Mouse (Mus musculus) spleen, postnatal 36 days (tissue): ENCODE data around the gene Rbm33.
A peak's percentile ranks its signal among the peaks of the same experiment; 100 is the strongest.

Source experiments
- DNase-seq, 2 experiments: peaks; one replicate each; pipeline ENCODE4 v3.0.0; 2022; ENCODE audit warnings: low spot score in 2 of 2, mixed read lengths in 1 of 2

Gene Rbm33

DNA sequence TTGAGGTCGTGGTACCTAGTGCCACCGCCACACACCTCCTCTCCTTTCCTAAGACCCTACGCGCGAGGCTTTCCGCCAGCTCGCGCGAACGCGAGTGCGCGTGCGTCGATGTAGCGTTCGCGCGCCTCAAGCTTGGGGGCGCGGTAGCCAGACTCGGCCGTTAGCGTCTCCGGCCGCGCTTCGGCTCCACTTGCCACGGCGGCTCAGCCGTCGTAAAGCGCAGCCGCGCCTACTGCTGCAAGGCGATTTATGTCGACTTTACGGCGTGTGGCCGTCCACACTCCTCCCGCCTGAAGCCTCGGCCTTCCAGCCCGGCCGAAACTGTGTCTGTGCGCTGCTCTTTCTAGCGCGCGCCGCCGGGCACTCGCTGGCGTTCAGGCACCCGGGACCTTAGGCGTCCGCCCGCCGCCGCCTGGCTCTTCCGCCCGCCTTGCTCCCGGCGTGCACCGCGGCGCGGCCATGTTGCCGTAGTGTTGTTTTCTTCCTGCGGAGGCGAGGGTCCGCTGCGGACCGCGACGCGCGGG lies at the start of gene Rbm33:
Gene Rbm33 (plus strand): TSS at position 400 of the 524 bp plus-strand sequence.
- DNase-seq = peak; percentile 85

- DNase-seq = no peak
These were observed 49.3 kb upstream of the Rbm33 start for GRCm38 (mm10) chr5:28267576-28267975.

- peak; percentile 35 to 48 for DNase-seq
These were observed 47.4 kb upstream of the Rbm33 start for GRCm38 (mm10) chr5:28269469-28269991.

GRCm38 (mm10) chr5:28272836-28273235 lies 44.1 kb upstream of the Rbm33 start:
- DNase-seq = no peak

GRCm38 (mm10) chr5:28277279-28277678 lies 39.6 kb upstream of the Rbm33 start:
- no peak for DNase-seq

DNA sequence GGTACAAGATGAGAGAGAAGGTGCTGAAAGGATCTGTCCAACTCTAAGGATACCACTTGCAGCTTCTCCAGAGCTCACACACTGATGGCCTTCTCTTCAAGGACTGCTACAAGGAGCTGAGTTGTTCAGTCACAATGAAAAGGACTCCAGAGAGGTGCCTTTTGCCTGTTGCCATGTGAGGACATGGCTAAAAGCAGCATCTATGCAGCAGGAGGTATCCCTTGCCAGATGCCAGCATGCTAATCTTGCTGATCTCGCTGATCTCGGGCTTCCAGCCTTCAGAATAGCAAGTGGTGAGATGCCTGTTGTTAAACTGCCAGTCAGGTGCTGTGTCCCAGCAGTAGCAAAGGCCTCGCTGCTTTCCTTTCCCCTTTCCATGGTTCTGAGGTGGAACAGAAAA lies 27.8 kb upstream of the Rbm33 start:
- no peak for DNase-seq

GRCm38 (mm10) chr5:28290630-28291029 lies 26.3 kb upstream of the Rbm33 start:
- DNase-seq = no peak

DNA sequence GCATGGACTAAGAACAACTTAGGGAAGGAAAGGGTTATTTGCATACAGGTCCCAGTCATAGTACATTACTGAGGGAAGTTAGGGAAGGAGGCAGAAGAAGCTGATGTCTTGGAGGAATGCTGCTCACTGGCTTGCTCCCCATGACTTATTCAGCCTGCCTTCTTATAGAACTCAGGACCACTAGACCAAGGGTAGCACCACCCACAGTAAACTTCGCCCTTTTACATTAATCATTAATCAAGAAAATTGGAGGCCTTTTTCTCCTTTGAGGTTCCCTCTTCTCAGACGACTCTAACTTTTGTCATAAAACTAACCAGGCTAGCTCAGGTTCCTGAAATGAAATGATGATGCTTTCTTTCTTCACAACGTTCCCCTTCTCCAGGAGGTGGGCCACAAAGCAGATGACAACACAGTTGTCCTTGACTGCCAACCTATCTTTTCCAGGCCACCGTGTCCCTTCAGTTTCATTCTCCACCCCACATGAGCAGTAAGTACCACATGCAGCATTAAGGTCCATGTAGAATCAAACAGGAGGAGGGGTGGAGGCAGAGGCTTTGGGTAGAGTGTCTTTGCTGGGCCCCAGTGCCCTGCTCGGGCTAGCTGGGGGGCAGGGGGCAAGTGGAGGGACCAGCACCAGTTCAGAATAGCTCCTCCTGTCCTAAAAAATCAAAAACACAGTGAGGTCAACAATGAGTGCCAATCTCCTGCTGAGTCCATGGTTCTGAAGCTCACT lies 25.6 kb upstream of the Rbm33 start:
- DNase-seq = no peak

GRCm38 (mm10) chr5:28292281-28292680 lies 24.6 kb upstream of the Rbm33 start:
- DNase-seq = no peak

DNA sequence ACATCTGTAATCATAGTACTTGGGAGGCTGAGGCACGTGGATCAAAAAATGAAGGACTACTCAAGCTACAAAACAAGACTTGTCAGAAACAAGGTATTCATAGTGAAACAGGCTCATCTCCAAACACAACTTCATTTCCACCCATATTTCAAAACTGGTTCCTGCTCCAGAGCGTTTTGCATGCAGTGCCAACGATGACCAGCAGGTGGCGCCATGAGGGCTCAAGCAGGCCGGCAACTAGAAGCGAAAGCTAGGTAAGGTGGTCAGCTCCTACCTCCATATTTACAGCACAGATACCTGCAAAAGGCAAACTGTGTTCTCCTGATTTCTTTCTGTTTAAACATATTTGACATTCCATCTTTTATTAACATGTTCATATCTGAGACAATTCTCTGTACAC lies 22.9 kb upstream of the Rbm33 start:
- DNase-seq = peak; percentile 65 to 68

DNA sequence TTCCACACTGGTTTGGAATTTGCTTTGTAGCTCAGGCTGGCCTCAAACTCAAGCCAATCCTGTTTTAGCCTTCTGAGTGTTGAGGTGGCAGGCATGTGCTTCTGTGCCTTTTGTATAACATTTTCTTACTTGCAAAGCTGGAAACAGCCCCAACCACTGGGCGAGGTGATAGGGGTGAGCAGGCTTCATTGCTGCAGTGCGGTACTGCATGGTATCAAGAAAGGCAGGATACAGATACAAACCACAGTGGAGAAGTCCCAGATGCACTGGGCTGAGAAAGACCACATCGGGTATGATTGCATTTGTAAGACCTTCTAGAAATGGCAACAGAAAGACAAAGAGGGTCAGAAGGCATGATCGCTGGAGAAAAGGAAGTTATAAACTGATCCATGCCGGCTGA lies 18.8 kb upstream of the Rbm33 start:
- no peak for DNase-seq

- no peak for DNase-seq
These were observed 18.2 kb upstream of the Rbm33 start for GRCm38 (mm10) chr5:28298693-28299092.

- no peak for DNase-seq
These were observed 17.6 kb upstream of the Rbm33 start for GRCm38 (mm10) chr5:28299346-28299745.

DNA sequence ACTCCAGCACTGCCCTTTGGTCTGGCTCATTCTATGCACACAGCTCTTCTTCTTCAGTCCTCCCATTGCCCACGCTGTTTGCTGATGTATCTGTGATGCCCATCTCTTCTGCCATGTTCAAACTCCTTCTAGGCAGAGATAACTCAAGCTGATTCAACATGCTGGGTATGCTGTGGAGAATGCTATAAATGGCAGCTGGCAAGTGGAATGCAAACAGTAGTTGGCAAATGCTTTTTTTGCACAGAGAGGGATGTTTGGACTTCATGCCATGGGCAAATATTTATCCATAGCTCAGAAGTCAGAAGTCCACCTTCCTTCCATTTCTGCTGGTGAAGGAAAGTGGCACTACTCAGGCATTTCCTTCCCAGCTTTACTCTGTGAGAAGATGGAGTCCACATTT lies 14.2 kb upstream of the Rbm33 start:
- DNase-seq = no peak

DNA sequence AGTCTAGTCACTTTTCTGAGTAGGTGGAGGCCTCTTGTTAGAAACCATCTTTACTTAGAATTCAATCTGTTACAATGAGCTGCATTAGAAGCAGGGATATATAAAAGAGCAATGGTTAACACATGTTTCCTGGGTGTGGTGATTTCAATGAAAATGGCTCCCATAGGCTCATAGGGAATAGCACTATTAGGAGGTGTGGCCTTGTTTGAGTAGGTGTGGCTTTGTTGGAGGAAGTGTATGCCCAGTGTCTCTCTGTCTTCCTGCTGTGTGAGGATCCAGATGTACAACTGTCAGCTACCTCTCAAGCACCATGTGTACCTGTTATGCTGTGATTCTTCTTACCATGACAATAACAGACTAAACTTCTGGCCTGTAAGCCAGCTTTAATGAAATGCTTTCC lies 12.4 kb upstream of the Rbm33 start:
- DNase-seq = no peak

- peak; percentile 65 to 67 for DNase-seq
These were observed 1.4 kb upstream of the Rbm33 start for GRCm38 (mm10) chr5:28315526-28315925.

DNA sequence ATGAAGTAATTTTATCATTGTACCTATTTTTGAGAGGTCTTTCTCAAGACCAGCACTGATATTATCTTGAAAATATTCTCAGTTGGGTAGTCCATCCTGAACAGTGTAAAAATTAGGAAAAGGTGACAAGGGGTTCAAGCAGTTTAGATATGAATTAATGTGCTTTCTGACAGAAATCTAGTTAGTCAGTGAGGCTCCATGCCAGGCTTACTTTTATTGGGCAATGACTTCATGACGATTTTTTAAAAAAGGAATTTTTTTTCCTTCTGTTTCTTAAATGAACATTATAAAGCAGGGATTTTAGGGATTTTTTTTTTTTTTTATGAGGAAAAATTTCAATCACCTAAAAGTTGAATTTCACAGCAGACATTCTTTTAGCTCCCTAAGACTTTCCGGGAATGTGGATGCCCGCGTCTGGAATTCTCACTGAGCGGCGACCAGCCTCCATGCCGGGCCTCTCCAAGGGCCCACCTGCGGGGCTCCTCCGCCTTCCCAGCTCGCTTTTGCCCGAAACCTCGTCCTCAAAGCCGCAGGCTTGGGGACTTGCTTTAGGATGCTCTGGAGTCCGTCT lies 685 bp upstream of the Rbm33 start:
- no peak for DNase-seq

- no peak for DNase-seq
These were observed 464 bp downstream of the Rbm33 start for GRCm38 (mm10) chr5:28317253-28317916.

DNA sequence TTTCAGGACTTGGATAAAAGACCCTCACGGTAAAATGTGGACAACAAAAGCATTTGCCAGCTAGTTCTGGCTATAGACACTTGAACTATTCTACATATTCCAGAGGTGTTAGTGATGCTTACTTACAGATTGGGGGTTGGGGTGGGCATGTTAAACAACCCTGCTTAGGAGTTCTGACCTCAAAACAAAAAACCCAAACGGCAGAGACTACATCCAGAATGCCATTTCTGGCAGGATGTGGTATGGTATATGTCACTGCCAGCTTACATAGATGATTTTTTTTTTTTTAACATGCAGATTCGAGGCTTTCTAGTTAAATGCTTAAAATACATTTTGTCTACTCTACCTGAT lies 971 bp downstream of the Rbm33 start:
- DNase-seq = peak in 1 of 2 experiments; percentile 4

- no peak for DNase-seq
These were observed 1.8 kb downstream of the Rbm33 start for GRCm38 (mm10) chr5:28318671-28319070.

- peak; percentile 13 to 27 for DNase-seq
These were observed 4.8 kb downstream of the Rbm33 start for GRCm38 (mm10) chr5:28321769-28322168.

- DNase-seq = no peak
These were observed 5.3 kb downstream of the Rbm33 start for GRCm38 (mm10) chr5:28322189-28322588.

- DNase-seq = peak; percentile 22 to 26
These were observed 6.9 kb downstream of the Rbm33 start for GRCm38 (mm10) chr5:28323822-28324221.
